Mouse (Mus musculus) erythroblast, embryonic 14.5 days (primary cell): ENCODE results near the gene Rbks.

Source experiments
- GATA1 ChIP-seq: IDR thresholded peaks from 2 replicates; pipeline ENCODE4 v1.6.1; 2012; ENCODE audit warnings: low read length, inconsistent platforms, mixed read lengths
- TAL1 ChIP-seq: IDR thresholded peaks from 3 replicates; pipeline ENCODE4 v1.6.1; 2012; ENCODE audit warnings: low read length, inconsistent platforms, mixed read lengths

GRCm38 (mm10) chr5:31599161-31599560, 98.3 kb downstream of the Rbks start:
- TF ChIP-seq TAL1 (no peak), GATA1 (no peak)
